Mouse (Mus musculus): ENCODE data around the gene Shank2.

The Shank2 gene

GRCm38 (mm10) chr7:144170272-144170671, 168.5 kb downstream of the Shank2 start:
- DNase-seq (ENCODE audit: low read depth) = no peak

- no peak for DNase-seq (ENCODE audit: low read depth)
Measured at GRCm38 (mm10) chr7:144170686-144171085, 169.0 kb downstream of the Shank2 start.

GRCm38 (mm10) chr7:144173869-144174268, 172.1 kb downstream of the Shank2 start:
- DNase-seq (ENCODE audit: low read depth) = no peak

- no peak for DNase-seq (ENCODE audit: low read depth)
Measured at GRCm38 (mm10) chr7:144174329-144174728, 172.6 kb downstream of the Shank2 start.

GRCm38 (mm10) chr7:144175025-144175424, 173.3 kb downstream of the Shank2 start:
- no peak for DNase-seq (ENCODE audit: low read depth)

GRCm38 (mm10) chr7:144175481-144176233, 173.9 kb downstream of the Shank2 start:
- no peak for DNase-seq (ENCODE audit: low read depth)

GRCm38 (mm10) chr7:144176234-144176730, 174.6 kb downstream of the Shank2 start:
- no peak for DNase-seq (ENCODE audit: low read depth)

- no peak for DNase-seq (ENCODE audit: low read depth)
Measured at GRCm38 (mm10) chr7:144179436-144179835, 177.7 kb downstream of the Shank2 start.

- DNase-seq (ENCODE audit: low read depth) = peak; percentile 58
Measured at GRCm38 (mm10) chr7:144180885-144181284, 179.2 kb downstream of the Shank2 start.

- no peak for DNase-seq (ENCODE audit: low read depth)
Measured at GRCm38 (mm10) chr7:144187869-144188430, 186.2 kb downstream of the Shank2 start.

GRCm38 (mm10) chr7:144189446-144189845, 187.7 kb downstream of the Shank2 start:
- DNase-seq (ENCODE audit: low read depth) = no peak

GRCm38 (mm10) chr7:144198491-144198890, 196.8 kb downstream of the Shank2 start:
- no peak for DNase-seq (ENCODE audit: low read depth)

- DNase-seq (ENCODE audit: low read depth) = no peak
Measured at GRCm38 (mm10) chr7:144202017-144202682, 200.4 kb downstream of the Shank2 start.

GRCm38 (mm10) chr7:144204290-144204689, 202.6 kb downstream of the Shank2 start:
- no peak for DNase-seq (ENCODE audit: low read depth)

- no peak for DNase-seq (ENCODE audit: low read depth)
Measured at GRCm38 (mm10) chr7:144205161-144205560, 203.4 kb downstream of the Shank2 start.

- DNase-seq (ENCODE audit: low read depth) = no peak
Measured at GRCm38 (mm10) chr7:144205837-144206236, 204.1 kb downstream of the Shank2 start.

- no peak for DNase-seq (ENCODE audit: low read depth)
Measured at GRCm38 (mm10) chr7:144206254-144206653, 204.5 kb downstream of the Shank2 start.

- DNase-seq (ENCODE audit: low read depth) = no peak
Measured at GRCm38 (mm10) chr7:144207100-144207499, 205.4 kb downstream of the Shank2 start.

GRCm38 (mm10) chr7:144207849-144208248, 206.1 kb downstream of the Shank2 start:
- DNase-seq (ENCODE audit: low read depth) = no peak

- DNase-seq (ENCODE audit: low read depth) = no peak
Measured at GRCm38 (mm10) chr7:144208628-144209027, 206.9 kb downstream of the Shank2 start.

GRCm38 (mm10) chr7:144210526-144210925, 208.8 kb downstream of the Shank2 start:
- DNase-seq (ENCODE audit: low read depth) = no peak

GRCm38 (mm10) chr7:144212694-144213093, 211.0 kb downstream of the Shank2 start:
- no peak for DNase-seq (ENCODE audit: low read depth)

GRCm38 (mm10) chr7:144217192-144217591, 215.5 kb downstream of the Shank2 start:
- peak; percentile 54 for DNase-seq (ENCODE audit: low read depth)

All from induced T-regulatory cell, adult 2 months (primary cell).